Mouse (Mus musculus): ENCODE measurements around the gene Tas2r140. TPM values are rescaled to one million over a fixed set of nuclear protein-coding genes. Genes with fewer than 3 reads are reported as not detected.

Gene Tas2r140
- not detected for polyA plus RNA-seq (2014; fragmentation: Illumina TruSeq; extraction: RNeasy Lipid Tissue Mini Kit (QIAGEN cat#74804); ENCODE audit: low read depth, low replicate concordance)

DNA sequence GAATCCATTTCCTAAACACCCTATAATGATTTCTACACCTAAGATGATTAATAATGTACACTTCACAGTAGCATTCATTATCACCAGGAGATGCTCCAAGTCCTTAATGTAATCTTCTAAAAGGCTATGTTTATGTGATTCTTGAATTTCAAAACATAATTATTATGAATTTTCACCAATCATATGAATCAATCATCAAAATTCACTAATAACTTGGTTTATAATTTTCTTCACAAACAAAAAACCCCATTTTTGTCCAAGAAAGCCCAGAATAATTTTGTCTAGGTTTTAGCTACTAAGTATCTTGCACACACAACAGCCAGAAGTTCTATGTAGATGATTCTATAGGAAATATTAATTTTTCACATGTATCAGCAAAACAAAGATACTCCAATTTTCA, at the start of gene Tas2r140:
Gene Tas2r140, minus strand, starts transcription at position 101 of the 400 bp plus-strand sequence.

DNA sequence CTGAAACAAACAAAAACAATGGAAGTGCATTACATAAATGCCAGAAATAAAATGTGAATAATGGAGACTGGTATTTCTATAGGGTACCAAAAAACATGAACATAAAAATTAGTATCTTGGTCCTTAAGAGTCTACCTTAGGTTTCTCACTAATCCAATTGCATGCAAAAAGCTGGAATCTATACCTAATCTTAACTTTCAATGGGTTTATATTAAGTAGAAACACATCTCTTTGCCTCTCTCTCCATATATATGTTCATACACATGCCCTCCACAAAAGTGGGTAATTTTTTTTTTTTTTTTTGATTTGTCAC, 48.9 kb upstream of the Tas2r140 start, which contains the start of gene Smim10l1:
Gene Smim10l1, plus strand, starts transcription at position 301 of the 313 bp plus-strand sequence.

GRCm38 (mm10) chr6:133037001-133037400, 18.6 kb downstream of the Tas2r140 start, which contains the start of gene Tas2r103:
Tas2r103 (minus strand) TSS chr6:133037101.

Other genes starting within 250 kb of the Tas2r140 start
- not detected for gene Tas2r123, start 208.7 kb downstream of the Tas2r140 start, polyA plus RNA-seq (2014; fragmentation: Illumina TruSeq; extraction: RNeasy Lipid Tissue Mini Kit (QIAGEN cat#74804); ENCODE audit: low read depth, low replicate concordance)
- not detected for gene Tas2r116, start 200.4 kb downstream of the Tas2r140 start, polyA plus RNA-seq (2014; fragmentation: Illumina TruSeq; extraction: RNeasy Lipid Tissue Mini Kit (QIAGEN cat#74804); ENCODE audit: low read depth, low replicate concordance)
- gene Tas2r110, start 187.8 kb downstream of the Tas2r140 start, polyA plus RNA-seq (2014; fragmentation: Illumina TruSeq; extraction: RNeasy Lipid Tissue Mini Kit (QIAGEN cat#74804); ENCODE audit: low read depth, low replicate concordance): not detected
- not detected for gene Tas2r113, start 162.8 kb downstream of the Tas2r140 start, polyA plus RNA-seq (2014; fragmentation: Illumina TruSeq; extraction: RNeasy Lipid Tissue Mini Kit (QIAGEN cat#74804); ENCODE audit: low read depth, low replicate concordance)
- gene Tas2r125, start 146.2 kb downstream of the Tas2r140 start, polyA plus RNA-seq (2014; fragmentation: Illumina TruSeq; extraction: RNeasy Lipid Tissue Mini Kit (QIAGEN cat#74804); ENCODE audit: low read depth, low replicate concordance): not detected
- gene Tas2r129, start 104.7 kb downstream of the Tas2r140 start, polyA plus RNA-seq (2014; fragmentation: Illumina TruSeq; extraction: RNeasy Lipid Tissue Mini Kit (QIAGEN cat#74804); ENCODE audit: low read depth, low replicate concordance): not detected
- gene Tas2r131, start 97.9 kb downstream of the Tas2r140 start, polyA plus RNA-seq (2014; fragmentation: Illumina TruSeq; extraction: RNeasy Lipid Tissue Mini Kit (QIAGEN cat#74804); ENCODE audit: low read depth, low replicate concordance): not detected
- not detected for gene Tas2r109, start 74.9 kb downstream of the Tas2r140 start, polyA plus RNA-seq (2014; fragmentation: Illumina TruSeq; extraction: RNeasy Lipid Tissue Mini Kit (QIAGEN cat#74804); ENCODE audit: low read depth, low replicate concordance)
- not detected for gene Tas2r103, start 18.7 kb downstream of the Tas2r140 start, polyA plus RNA-seq (2014; fragmentation: Illumina TruSeq; extraction: RNeasy Lipid Tissue Mini Kit (QIAGEN cat#74804); ENCODE audit: low read depth, low replicate concordance)
- 546 TPM for gene Smim10l1, start 49.1 kb upstream of the Tas2r140 start, polyA plus RNA-seq (2014; fragmentation: Illumina TruSeq; extraction: RNeasy Lipid Tissue Mini Kit (QIAGEN cat#74804); ENCODE audit: low read depth, low replicate concordance)
- not detected for gene 5530400C23Rik, start 236.4 kb upstream of the Tas2r140 start, polyA plus RNA-seq (2014; fragmentation: Illumina TruSeq; extraction: RNeasy Lipid Tissue Mini Kit (QIAGEN cat#74804); ENCODE audit: low read depth, low replicate concordance)

Measured in adrenal gland, adult 10 weeks (tissue).